Mouse (Mus musculus): ENCODE measurements around the gene Snd1. TPM values are rescaled to one million over a fixed set of nuclear protein-coding genes. Genes with fewer than 3 reads are reported as not detected.

Snd1 gene
- 113 TPM for total RNA-seq (2023)

GRCm38 (mm10) chr6:28474839-28475238 lies at the start of gene Snd1:
Gene Snd1 (plus strand): TSS chr6:28475139.

GRCm38 (mm10) chr6:28427096-28427839 lies 47.7 kb upstream of the Snd1 start, which contains the start of gene Fscn3:
Gene Fscn3 (plus strand): TSS chr6:28427789.

GRCm38 (mm10) chr6:28428290-28428689 lies 46.6 kb upstream of the Snd1 start, which contains the start of gene Gcc1:
Gene Gcc1 (minus strand): TSS chr6:28428390.

GRCm38 (mm10) chr6:28449253-28449652 lies 25.7 kb upstream of the Snd1 start, which contains the start of gene Pax4:
Gene Pax4 (minus strand): TSS chr6:28449353.

GRCm38 (mm10) chr6:28831011-28831853 lies 356.3 kb downstream of the Snd1 start, which contains the start of gene Lrrc4:
Gene Lrrc4 (minus strand): TSS chr6:28831747.

Other genes with a start within 250 kb of the Snd1 start
- 46.1 TPM for gene Zfp800, start 77.1 kb upstream of the Snd1 start, total RNA-seq (2023)
- 171 TPM for gene Arf5, start 51.6 kb upstream of the Snd1 start, total RNA-seq (2023)
- not detected for gene Fscn3, start 47.4 kb upstream of the Snd1 start, total RNA-seq (2023)
- gene Gcc1, start 46.7 kb upstream of the Snd1 start, total RNA-seq (2023), result 20.1 TPM
- not detected for gene Pax4, start 25.8 kb upstream of the Snd1 start, total RNA-seq (2023)

Data from CD4-positive naive resting alpha-beta T cell, adult 76 days (primary cell).